Mouse (Mus musculus) C2C12 (cell line): Measurements from ENCODE around the gene Rho.

Source experiments
- CEBPB ChIP-seq: IDR thresholded peaks from one replicate; pipeline ENCODE4 v1.6.1; 2011; ENCODE audit warnings: low read depth, mild to moderate bottlenecking, control low read depth, moderate library complexity
- CTCF ChIP-seq: IDR thresholded peaks from one replicate; pipeline ENCODE4 v1.5.1; 2011; ENCODE audit not compliant: control insufficient read depth, insufficient read depth, insufficient read length
- MYOD1 ChIP-seq: IDR thresholded peaks from one replicate; pipeline ENCODE4 v1.6.1; 2011; ENCODE audit warnings: low read depth; ENCODE audit not compliant: control insufficient read depth, insufficient read length
- MYOG ChIP-seq: IDR thresholded peaks from one replicate; pipeline ENCODE4 v1.6.1; 2011; ENCODE audit not compliant: control insufficient read depth, insufficient read length; ENCODE audit errors: extremely low read depth

DNA sequence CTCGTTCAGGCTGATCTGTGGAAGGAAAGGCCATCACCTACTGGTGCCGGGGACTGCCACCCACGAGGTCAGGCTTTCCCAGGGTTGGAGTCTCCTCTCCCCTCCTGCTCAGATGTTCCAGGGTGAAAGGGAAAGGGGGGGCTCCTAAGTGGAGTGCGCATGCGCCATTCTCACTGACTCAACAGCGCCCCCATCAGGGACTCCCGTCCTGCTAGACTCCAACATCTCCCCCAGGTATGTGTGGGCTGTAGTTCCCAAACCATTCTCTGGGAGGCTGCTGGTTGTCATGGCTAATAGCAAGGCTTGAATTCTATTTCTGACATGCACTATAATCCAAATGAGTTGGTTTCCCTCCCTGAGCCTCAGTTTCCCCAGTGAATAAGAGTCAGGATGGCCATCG lies 47.0 kb downstream of the Rho start:
- no peak for TF ChIP-seq CTCF
- TF ChIP-seq CEBPB: no peak
- no peak for TF ChIP-seq MYOG
- TF ChIP-seq MYOD1: no peak
